Mouse (Mus musculus) stomach, embryonic 15.5 days (tissue): ENCODE measurements around the gene Klhl35. TPM values are rescaled to one million over a fixed set of nuclear protein-coding genes. Genes with fewer than 3 reads are reported as not detected.

Experiments used
- ATAC-seq: fragments of 200-750 bp; cut with Nextera tagmentation; 2 replicates; pipeline ENCODE4 v1.8.0; 2017; ENCODE audit warnings: low read depth, moderate number of reproducible peaks, moderate TSS enrichment; ENCODE audit not compliant: insufficient read depth, low FRiP score
- H3K27ac ChIP-seq: fragments of 300-500 bp; sonication (generic); 2 replicates; pipeline ENCODE4 v1.5.1; 2015; ENCODE audit warnings: mild to moderate bottlenecking, inconsistent platforms
- H3K27me3 ChIP-seq: fragments of 300-500 bp; sonication (generic); replicated peaks from 2 replicates; pipeline ENCODE4 v1.6.1; 2015; ENCODE audit warnings: inconsistent platforms
- H3K36me3 ChIP-seq: fragments of 300-500 bp; sonication (generic); 2 replicates; pipeline ENCODE4 v1.6.1; 2015; ENCODE audit warnings: inconsistent platforms
- H3K4me1 ChIP-seq: fragments of 300-500 bp; sonication (generic); 2 replicates; pipeline ENCODE4 v1.6.1; 2015; ENCODE audit warnings: inconsistent platforms
- H3K4me2 ChIP-seq: fragments of 300-500 bp; sonication (generic); 2 replicates; pipeline ENCODE4 v1.6.1; 2015; ENCODE audit warnings: mild to moderate bottlenecking, inconsistent platforms
- H3K4me3 ChIP-seq: fragments of 300-500 bp; sonication (generic); replicated peaks from 2 replicates; pipeline ENCODE4 v1.5.1; 2015; ENCODE audit warnings: inconsistent platforms
- H3K9ac ChIP-seq: fragments of 300-500 bp; sonication (generic); 2 replicates; pipeline ENCODE4 v1.6.1; 2015; ENCODE audit warnings: inconsistent platforms
- H3K9me3 ChIP-seq: fragments of 300-500 bp; sonication (generic); 2 replicates; pipeline ENCODE4 v1.6.1; 2016; ENCODE audit warnings: inconsistent platforms
- WGBS: fragments of 180-500 bp; shearing (Covaris S2); methylation state at CpG from one replicate; pipeline ENCODE4 v1.1.7; 2015; 5-methylcytosine and 5-hydroxymethylcytosine counted together
- polyA plus RNA-seq: library from polyadenylated mRNA; unstranded; fragments of >200 nt; fragmentation: Nextera tagmentation; extraction: Ambion mirVana; gene quantifications from 2 replicates; pipeline ENCODE4 v1.2.1, GENCODE M21; 2015

Klhl35 gene
- polyA plus RNA-seq, 1 experiment from 2014 or later, result 0.78 TPM

DNA sequence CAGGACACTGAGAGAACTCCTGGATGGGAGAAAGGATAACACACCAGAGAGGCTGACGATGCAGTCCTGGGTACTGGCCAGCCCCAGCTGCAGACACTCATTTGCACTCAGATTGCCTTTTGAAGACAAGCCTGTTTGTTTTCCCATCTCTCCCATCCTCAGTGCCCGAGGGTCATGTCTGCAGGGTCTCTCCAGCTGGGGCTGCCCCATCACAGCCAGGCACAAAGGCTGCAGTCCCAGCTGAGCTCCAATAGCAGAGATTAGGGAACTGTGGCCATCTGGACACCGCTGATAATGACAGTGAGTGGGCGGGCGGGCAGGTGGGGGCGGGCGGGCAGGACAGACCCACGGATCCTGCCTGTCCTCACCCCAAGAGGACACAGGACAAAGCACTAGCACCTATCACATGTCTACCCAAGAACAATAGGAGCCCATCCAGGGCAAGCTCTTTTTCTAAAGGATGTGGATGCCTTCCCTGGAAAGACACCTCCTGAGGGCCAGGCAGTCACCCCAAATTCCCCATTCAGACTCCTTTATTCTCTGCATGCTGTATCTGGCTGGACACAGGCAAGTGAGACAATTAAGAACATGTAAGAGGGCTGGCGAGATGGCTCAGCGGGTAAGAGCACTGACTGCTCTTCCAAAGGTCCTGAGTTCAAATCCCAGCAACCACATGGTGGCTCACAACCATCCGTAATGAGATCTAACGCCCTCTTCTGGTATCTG is 9.2 kb downstream of the Klhl35 start:
- no peak overlapping the region for H3K4me3 ChIP-seq
- H3K36me3 ChIP-seq, result peaks cover 53% of the 10 kb centered on the region
- 60% methylated on average over 12 of the region's 12 CpGs for WGBS
- H3K9me3 ChIP-seq, result no peaks in the 10 kb centered on the region
- no peak overlapping the region; the same call in 1 of the 2 replicates for H3K27ac ChIP-seq
- peak; percentile 57; the same call in 1 of the 2 replicates for ATAC-seq
- peaks cover 9% of the 10 kb centered on the region; the same call in 1 of the 2 replicates for H3K4me1 ChIP-seq
- no peak overlapping the region for H3K4me2 ChIP-seq
- H3K9ac ChIP-seq, result no peak overlapping the region
- no peaks in the 10 kb centered on the region for H3K27me3 ChIP-seq

DNA sequence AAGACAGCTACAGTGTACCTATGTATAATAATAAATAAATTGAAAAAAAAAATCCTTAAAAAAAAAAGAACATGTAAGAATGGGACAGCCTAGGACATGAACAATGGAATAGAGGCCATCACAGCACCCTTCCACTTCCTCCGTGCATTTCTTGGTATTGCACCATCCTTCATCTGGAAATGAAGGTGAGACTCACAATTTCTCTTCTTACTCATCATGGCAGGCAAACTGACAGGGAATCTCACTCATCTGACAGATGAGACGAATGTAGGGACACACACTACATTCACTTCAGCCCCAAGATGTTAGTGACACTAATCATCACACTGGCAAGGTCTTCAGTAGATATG is 9.7 kb downstream of the Klhl35 start:
- no peak for ATAC-seq
- Histone ChIP-seq H3K9ac (no peak overlapping the region), H3K27ac (no peak overlapping the region), H3K4me2 (no peak overlapping the region), H3K4me3 (no peak overlapping the region), H3K27me3 (no peaks in the 10 kb centered on the region), H3K36me3 (peaks cover 58% of the 10 kb centered on the region), H3K4me1 (peaks cover 11% of the 10 kb centered on the region; the same call in 1 of the 2 replicates), H3K9me3 (no peaks in the 10 kb centered on the region)
- 83% methylated on average over 2 of the region's 2 CpGs for WGBS

DNA sequence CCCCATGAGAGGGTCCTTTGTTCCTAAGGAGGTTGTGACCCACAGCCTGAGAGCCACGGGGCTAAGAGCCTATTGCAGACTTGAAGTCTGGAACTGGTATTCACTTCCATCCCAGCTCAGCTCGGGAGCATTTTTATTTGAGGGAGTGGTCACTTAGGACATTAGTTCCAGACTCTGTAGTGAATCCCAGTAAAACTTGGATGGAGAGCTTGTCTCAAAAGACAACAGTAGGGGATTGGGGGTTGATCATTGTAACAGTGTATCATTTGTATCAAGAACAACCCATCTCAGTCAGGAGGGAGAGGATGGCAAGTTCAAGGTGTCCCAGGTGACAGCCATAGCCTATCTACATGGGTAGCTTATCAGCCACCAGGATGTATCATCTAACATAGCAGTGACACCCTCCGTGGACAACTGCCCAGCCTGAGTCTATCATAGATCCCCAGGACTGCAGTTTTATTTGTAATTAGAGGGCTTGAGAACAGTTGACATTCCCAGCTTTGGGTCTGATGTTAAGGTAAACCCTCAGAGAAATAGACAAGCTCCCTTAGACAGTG is 10.8 kb downstream of the Klhl35 start:
- 48% methylated on average over 3 of the region's 3 CpGs for WGBS
- Histone ChIP-seq H3K4me3 (no peak overlapping the region), H3K4me2 (no peak overlapping the region), H3K27me3 (no peaks in the 10 kb centered on the region), H3K9ac (no peak overlapping the region), H3K36me3 (peaks cover 64% of the 10 kb centered on the region), H3K9me3 (no peaks in the 10 kb centered on the region), H3K4me1 (peaks cover 21% of the 10 kb centered on the region), H3K27ac (no peak overlapping the region)
- no peak for ATAC-seq

DNA sequence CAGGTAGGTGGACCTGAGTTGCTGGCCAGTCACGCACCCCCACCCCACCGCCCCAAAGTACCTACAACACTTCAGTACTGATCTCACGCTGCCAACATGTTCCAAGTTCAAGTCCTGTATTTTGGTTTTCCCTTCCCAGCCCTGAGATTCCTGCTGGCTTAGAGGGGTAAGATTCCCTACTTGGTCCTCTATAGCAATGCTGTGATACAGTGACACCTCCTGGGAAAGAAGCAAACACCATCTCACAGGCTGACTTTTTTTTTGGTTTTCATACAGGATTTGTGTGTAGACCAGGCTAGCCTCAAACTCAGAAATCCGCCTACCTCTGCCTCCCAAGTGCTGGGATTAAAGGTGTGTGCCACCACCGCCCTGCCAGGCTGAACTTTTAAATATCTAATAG is 11.4 kb downstream of the Klhl35 start:
- H3K36me3 ChIP-seq, result peaks cover 68% of the 10 kb centered on the region
- 85% methylated on average over 5 of the region's 5 CpGs for WGBS
- no peak overlapping the region for H3K9ac ChIP-seq
- no peak for ATAC-seq
- no peak overlapping the region for H3K4me2 ChIP-seq
- no peak overlapping the region for H3K4me3 ChIP-seq
- no peak overlapping the region for H3K27ac ChIP-seq
- H3K4me1 ChIP-seq, result peaks cover 27% of the 10 kb centered on the region
- H3K9me3 ChIP-seq, result no peaks in the 10 kb centered on the region
- no peaks in the 10 kb centered on the region for H3K27me3 ChIP-seq

DNA sequence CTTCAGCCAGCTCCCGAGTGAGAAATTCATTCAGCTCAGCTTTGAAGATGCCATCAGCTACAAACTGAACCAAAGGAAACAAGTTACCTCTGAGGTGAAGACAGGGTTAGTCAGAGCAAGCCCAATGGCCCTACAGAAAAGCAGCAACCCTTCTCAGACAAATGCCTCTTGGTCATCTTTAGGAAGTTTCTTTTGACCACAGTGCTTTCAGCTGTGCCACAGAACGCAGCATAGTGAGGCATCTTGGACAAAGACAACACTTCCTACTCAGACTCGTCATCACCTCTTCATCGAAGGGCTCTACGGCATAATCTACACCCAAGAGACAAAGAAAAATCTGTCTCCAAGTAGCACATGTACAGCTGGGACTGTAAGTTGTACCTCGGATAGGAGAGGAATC is 16.8 kb downstream of the Klhl35 start:
- Histone ChIP-seq H3K36me3 (peaks cover 42% of the 10 kb centered on the region), H3K4me1 (peaks cover 24% of the 10 kb centered on the region), H3K27ac (peak overlapping the region; percentile 78; the same call in 1 of the 2 replicates), H3K4me3 (peak overlapping the region; percentile 81), H3K9ac (peak overlapping the region; percentile 80), H3K4me2 (peak overlapping the region; percentile 80), H3K9me3 (no peaks in the 10 kb centered on the region), H3K27me3 (no peaks in the 10 kb centered on the region)
- 1% methylated on average over 6 of the region's 6 CpGs for WGBS
- ATAC-seq, result no peak

DNA sequence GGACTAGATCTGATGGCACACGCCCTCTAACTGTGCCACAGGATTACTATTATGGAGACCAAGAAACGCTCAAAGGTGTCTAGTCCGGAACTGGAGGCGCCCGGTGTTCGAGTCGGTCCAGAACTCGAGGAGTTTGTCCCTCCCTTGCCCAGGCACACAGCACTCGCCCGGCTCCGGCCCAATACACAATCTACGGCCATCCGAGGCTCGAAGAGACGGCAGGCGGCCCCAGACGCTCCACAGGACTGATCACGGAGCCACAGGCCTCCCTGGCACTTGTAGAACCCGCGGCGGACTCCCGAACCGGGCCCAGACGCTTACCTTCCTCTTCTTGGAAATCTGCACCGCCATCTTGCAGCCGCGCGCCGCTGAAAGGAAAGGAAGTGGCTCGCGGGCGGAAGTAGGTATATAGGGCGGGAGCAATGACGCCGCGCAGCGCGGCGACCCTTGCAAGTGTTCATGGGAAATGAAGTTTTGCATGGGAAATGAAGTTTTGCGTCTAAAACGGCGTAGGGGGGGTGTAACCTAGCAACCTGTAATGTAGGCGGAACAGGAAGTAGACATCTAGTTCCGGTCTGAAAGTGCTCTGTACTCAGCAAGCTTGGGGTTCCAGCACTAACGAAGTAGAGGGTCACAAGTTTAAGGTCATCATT is 17.6 kb downstream of the Klhl35 start, which contains the start of gene Rps3:
Gene Rps3, minus strand, starts transcription at position 468 of the 653 bp plus-strand sequence.
- no peaks in the 10 kb centered on the region for H3K9me3 ChIP-seq
- peaks cover 24% of the 10 kb centered on the region for H3K4me1 ChIP-seq
- under 1% methylated on average over 45 of the region's 45 CpGs for WGBS
- peak within 1 kb of the TSS; percentile 81 for H3K4me3 ChIP-seq
- H3K9ac ChIP-seq, result peak within 1 kb of the TSS; percentile 80
- peak within 1 kb of the TSS; percentile 78 for H3K27ac ChIP-seq
- H3K27me3 ChIP-seq, result no peaks in the 10 kb centered on the region
- H3K4me2 ChIP-seq, result peak within 1 kb of the TSS; percentile 80
- peaks cover 35% of the 10 kb centered on the region for H3K36me3 ChIP-seq
- ATAC-seq, result peak; percentile 95

DNA sequence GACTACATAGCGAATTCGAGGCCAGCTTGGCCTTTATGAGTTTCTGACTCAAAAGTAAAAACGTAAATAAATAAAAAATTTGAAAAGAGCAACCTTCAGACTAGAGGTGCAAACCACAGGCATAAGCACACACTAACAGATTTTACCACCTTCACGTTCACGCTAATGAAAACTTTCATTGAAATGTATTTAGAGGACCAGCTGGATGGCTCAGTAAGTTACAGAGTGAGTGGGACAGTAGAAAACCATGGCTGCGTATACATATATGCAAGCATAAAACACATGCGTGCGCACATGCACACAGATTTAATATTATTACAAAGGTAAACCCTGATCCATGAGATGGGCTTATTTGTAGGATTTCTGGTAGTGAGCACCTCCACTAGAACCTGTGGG is 18.1 kb downstream of the Klhl35 start:
- Histone ChIP-seq H3K4me1 (peaks cover 24% of the 10 kb centered on the region), H3K27ac (no peak overlapping the region), H3K4me2 (peak overlapping the region; percentile 52), H3K9me3 (no peaks in the 10 kb centered on the region), H3K4me3 (peak overlapping the region; percentile 81), H3K27me3 (no peaks in the 10 kb centered on the region), H3K9ac (no peak overlapping the region), H3K36me3 (peaks cover 30% of the 10 kb centered on the region)
- ATAC-seq, result 0 out of 2 replicates have a peak, but pooled peaks have one; percentile 11
- 43% methylated on average over 8 of the region's 8 CpGs for WGBS

DNA sequence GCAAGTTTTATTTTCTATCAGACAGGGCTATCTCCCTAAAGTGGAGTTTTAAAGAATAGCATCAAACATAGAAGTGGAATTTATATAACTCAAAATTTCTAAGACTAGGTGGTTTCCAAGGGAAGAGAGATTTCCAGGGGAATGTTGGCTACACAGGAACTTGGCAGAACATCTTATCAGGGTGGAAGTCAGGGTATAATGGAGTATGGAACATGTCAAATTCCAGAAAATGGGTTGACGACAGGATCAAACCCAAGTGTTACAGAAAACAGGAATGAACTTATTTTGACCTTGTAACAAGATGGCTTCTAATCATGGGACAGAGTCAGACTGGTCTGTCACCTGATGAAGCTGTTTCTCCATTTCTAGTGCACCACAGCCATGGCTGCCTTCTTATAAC is 18.9 kb downstream of the Klhl35 start:
- no peak for ATAC-seq
- Histone ChIP-seq H3K27ac (no peak overlapping the region), H3K9ac (no peak overlapping the region), H3K9me3 (no peaks in the 10 kb centered on the region), H3K36me3 (peaks cover 22% of the 10 kb centered on the region), H3K27me3 (no peaks in the 10 kb centered on the region), H3K4me2 (no peak overlapping the region), H3K4me3 (no peak overlapping the region), H3K4me1 (peaks cover 26% of the 10 kb centered on the region)
- WGBS, result 82% methylated on average over 1 of the region's 1 CpGs

DNA sequence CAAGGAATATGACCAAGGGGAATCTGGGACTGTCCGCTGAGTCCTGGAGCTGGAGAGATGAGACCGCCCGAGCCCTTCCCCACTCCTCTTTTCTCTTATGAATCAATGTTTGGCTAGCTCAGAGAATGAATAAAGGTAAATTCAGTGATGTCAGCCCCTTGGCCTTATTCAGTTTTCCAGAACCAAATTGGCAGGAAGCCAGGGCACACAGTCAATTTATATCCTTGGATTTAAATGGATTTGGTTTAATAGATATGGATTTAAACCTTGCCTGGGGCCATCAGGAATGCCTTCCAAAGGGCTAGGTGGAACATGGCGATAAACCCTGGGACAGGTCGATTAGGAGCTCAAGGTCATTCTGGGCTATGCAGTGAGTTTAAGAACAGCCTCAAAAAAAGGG is 23.9 kb downstream of the Klhl35 start:
- Histone ChIP-seq H3K9me3 (no peaks in the 10 kb centered on the region), H3K4me3 (no peak overlapping the region), H3K4me1 (0 out of 2 replicates have a peak, but pooled peaks cover 3% of the 10 kb centered on the region), H3K27me3 (no peaks in the 10 kb centered on the region), H3K9ac (no peak overlapping the region), H3K36me3 (no peaks in the 10 kb centered on the region), H3K4me2 (no peak overlapping the region), H3K27ac (no peak overlapping the region)
- WGBS, result 57% methylated on average over 5 of the region's 5 CpGs
- no peak for ATAC-seq

DNA sequence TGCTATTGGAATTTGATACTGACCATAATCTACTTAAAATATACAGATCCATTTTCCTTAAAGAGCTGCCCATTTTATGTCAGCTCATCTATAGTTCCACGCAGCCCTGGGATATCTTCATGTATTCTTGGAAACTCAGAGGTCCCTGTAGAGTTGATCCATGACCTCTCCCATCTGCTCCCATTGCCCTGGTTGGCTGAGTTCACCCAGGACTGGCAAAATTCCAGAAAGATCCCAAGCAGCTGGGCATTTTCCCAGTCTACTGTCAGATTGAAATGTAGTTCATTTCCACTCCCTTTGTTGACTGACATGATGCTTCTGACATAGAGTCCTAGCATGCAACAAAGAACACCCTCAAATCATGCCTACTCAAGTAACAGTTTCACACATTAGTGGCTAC is 33.3 kb downstream of the Klhl35 start:
- Histone ChIP-seq H3K9me3 (no peaks in the 10 kb centered on the region), H3K4me3 (no peak overlapping the region), H3K27me3 (no peaks in the 10 kb centered on the region), H3K9ac (no peak overlapping the region), H3K4me1 (no peaks in the 10 kb centered on the region), H3K36me3 (no peaks in the 10 kb centered on the region), H3K4me2 (no peak overlapping the region), H3K27ac (no peak overlapping the region)
- WGBS, result 57% methylated on average over 1 of the region's 1 CpGs
- ATAC-seq, result no peak

DNA sequence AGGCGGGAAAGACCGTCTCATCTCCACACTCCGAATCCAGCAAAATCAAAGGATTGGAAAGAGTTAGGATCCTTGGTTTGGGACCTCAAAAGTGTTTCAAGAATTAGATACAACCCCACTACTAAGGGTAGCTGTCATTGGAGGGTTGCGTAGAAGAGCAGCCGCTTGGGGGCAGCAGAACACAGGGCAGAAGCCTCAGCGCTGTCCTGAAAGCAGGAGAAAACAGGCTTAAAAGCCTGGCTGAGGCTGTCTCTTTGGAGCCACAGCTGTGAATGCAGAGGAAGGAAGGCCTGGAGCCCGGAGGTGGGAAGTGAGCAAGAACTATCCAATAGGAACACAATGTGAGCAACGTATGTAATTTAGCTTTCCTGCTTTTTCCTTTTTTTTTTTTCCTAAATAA is 34.4 kb downstream of the Klhl35 start:
- no peak overlapping the region for H3K4me3 ChIP-seq
- no peaks in the 10 kb centered on the region for H3K36me3 ChIP-seq
- H3K4me2 ChIP-seq, result no peak overlapping the region
- no peak overlapping the region for H3K9ac ChIP-seq
- no peaks in the 10 kb centered on the region for H3K9me3 ChIP-seq
- H3K27ac ChIP-seq, result no peak overlapping the region
- H3K27me3 ChIP-seq, result no peaks in the 10 kb centered on the region
- ATAC-seq, result peak; percentile 75
- no peaks in the 10 kb centered on the region for H3K4me1 ChIP-seq
- 3% methylated on average over 8 of the region's 8 CpGs for WGBS

DNA sequence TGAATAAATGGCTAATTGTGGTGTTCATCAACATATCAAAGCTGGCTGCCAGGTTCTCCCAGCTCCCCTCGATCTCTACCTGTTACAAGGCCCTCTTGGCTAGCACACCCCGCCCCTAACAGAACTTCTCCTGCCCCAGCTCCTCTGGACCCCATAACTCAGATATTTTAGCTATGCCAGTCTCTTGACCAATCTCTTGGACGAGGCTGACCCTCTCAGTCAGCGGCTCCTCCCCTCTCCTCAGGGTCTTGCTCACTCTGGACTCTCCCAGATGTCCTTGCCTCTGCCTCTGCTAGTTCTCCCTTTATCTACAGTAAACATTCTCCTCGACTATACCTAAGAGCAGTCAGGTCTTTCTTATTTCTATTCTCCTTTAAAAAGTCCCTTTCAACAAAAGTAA is 34.9 kb downstream of the Klhl35 start:
- no peaks in the 10 kb centered on the region for H3K9me3 ChIP-seq
- no peak overlapping the region for H3K9ac ChIP-seq
- no peaks in the 10 kb centered on the region for H3K4me1 ChIP-seq
- H3K4me3 ChIP-seq, result no peak overlapping the region
- H3K27ac ChIP-seq, result no peak overlapping the region
- 28% methylated on average over 5 of the region's 5 CpGs for WGBS
- H3K36me3 ChIP-seq, result no peaks in the 10 kb centered on the region
- H3K4me2 ChIP-seq, result no peak overlapping the region
- H3K27me3 ChIP-seq, result no peaks in the 10 kb centered on the region
- peak; percentile 89; the same call in 1 of the 2 replicates for ATAC-seq
